Mouse (Mus musculus): ENCODE measurements around the gene Ryr2.

DNA sequence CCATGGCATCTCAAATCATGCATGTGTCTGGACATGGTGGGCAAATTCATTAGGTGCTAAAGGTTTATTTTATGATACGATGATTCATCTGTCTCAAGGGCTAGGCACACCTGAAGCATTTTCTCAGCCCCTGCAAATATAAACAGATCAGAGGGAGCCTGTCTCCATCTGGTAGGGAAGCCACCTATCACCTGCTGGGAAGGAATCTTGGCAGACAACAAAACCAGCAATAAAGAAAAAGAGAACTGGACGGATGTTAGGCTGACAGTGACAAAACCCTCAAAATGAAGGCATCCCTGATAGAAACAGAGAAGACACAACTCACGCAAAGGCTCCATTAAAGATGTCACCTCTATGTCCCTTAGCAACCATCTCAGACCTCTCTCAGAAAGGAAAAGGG, 3.7 kb downstream of the Ryr2 start:
- TF ChIP-seq POLR2A (IDR thresholded peaks at IDR 0.05; ENCODE audit: insufficient read depth, low read depth, low read length) (no peak), CTCF (IDR thresholded peaks at IDR 0.05) (no peak)
